Mouse (Mus musculus) lung, adult 2 months (tissue): ENCODE measurements at regions not wholly inside any gene's neighbourhood (a gene's known extent, or its start where the extent isn't known, plus 50 kb on each side); places are given as distances from the start of the nearest gene placed in this dataset.
"Not testable (repeated sequence)": the region's sequence is repeated elsewhere in the genome, so short reads cannot be mapped to it uniquely, and the experiment has no call there.

Source experiments
- CTCF ChIP-seq: fragments of 200-500 bp; IDR thresholded peaks from 2 replicates; pipeline ENCODE4 v1.5.1; 2011; ENCODE audit warnings: mild to moderate bottlenecking, low read length, control low read depth; ENCODE audit not compliant: insufficient read depth
- POLR2A ChIP-seq: fragments of 200-500 bp; IDR thresholded peaks from 2 replicates; pipeline ENCODE4 v1.6.1; 2011; ENCODE audit warnings: low read depth, mild to moderate bottlenecking, control low read depth, low read length, borderline replicate concordance; ENCODE audit errors: extremely low read depth

GRCm38 (mm10) chr4:143035089-143035488 is 177.7 kb downstream of the Prdm2 start:
- TF ChIP-seq POLR2A, CTCF: not testable (repeated sequence)
